Mouse (Mus musculus): ENCODE data around the gene Rnf5.

- no peak for TF ChIP-seq GATA1 (IDR thresholded peaks at IDR 0.05; ENCODE audit: borderline replicate concordance, low read length)
- no peak for TF ChIP-seq FLI1 (IDR thresholded peaks at IDR 0.05; ENCODE audit: low read length)
Measured at GRCm38 (mm10) chr17:34603375-34604060, at the start of gene Rnf5.

Data from megakaryocyte, embryonic 14.5 days (primary cell).